Mouse (Mus musculus): ENCODE measurements around the gene Zmynd19.

- no peak for TF ChIP-seq CTCF (conservative IDR thresholded peaks at IDR 0.05; ENCODE audit: insufficient read depth, insufficient read length, low read depth, low read length)
- no peak for TF ChIP-seq POLR2A (IDR thresholded peaks at IDR 0.05; ENCODE audit: low read depth, low read length)
Observed at GRCm38 (mm10) chr2:24987762-24988161, 38.2 kb downstream of the Zmynd19 start.
